Mouse (Mus musculus): Measurements from ENCODE around the gene Fhit. TPM values are rescaled to one million over a fixed set of nuclear protein-coding genes. Genes with fewer than 3 reads are reported as not detected.

Gene Fhit
- total RNA-seq, 1 experiment from 2014 or later, result not detected

GRCm38 (mm10) chr14:10289043-10289442 lies 872.8 kb downstream of the Fhit start:
- ATAC-seq (replicated peaks; ENCODE audit: insufficient number of reproducible peaks, low FRiP score, low TSS enrichment, poor library complexity, severe bottlenecking), result no peak

- ATAC-seq (replicated peaks; ENCODE audit: insufficient number of reproducible peaks, low FRiP score, low TSS enrichment, poor library complexity, severe bottlenecking), result no peak
These were observed 875.8 kb downstream of the Fhit start for GRCm38 (mm10) chr14:10286027-10286426.

GRCm38 (mm10) chr14:10228708-10229107 lies 933.1 kb downstream of the Fhit start:
- no peak for ATAC-seq (replicated peaks; ENCODE audit: insufficient number of reproducible peaks, low FRiP score, low TSS enrichment, poor library complexity, severe bottlenecking)

- ATAC-seq (replicated peaks; ENCODE audit: insufficient number of reproducible peaks, low FRiP score, low TSS enrichment, poor library complexity, severe bottlenecking), result no peak
These were observed 940.0 kb downstream of the Fhit start for GRCm38 (mm10) chr14:10221847-10222246.

GRCm38 (mm10) chr14:10213216-10213615 lies 948.6 kb downstream of the Fhit start:
- ATAC-seq (replicated peaks; ENCODE audit: insufficient number of reproducible peaks, low FRiP score, low TSS enrichment, poor library complexity, severe bottlenecking), result no peak

GRCm38 (mm10) chr14:10211184-10211583 lies 950.7 kb downstream of the Fhit start:
- ATAC-seq (replicated peaks; ENCODE audit: insufficient number of reproducible peaks, low FRiP score, low TSS enrichment, poor library complexity, severe bottlenecking), result no peak

GRCm38 (mm10) chr14:10209007-10209406 lies 952.8 kb downstream of the Fhit start:
- ATAC-seq (replicated peaks; ENCODE audit: insufficient number of reproducible peaks, low FRiP score, low TSS enrichment, poor library complexity, severe bottlenecking), result peak; percentile 47

GRCm38 (mm10) chr14:10205699-10206098 lies 956.1 kb downstream of the Fhit start:
- no peak for ATAC-seq (replicated peaks; ENCODE audit: insufficient number of reproducible peaks, low FRiP score, low TSS enrichment, poor library complexity, severe bottlenecking)

GRCm38 (mm10) chr14:10205290-10205689 lies 956.5 kb downstream of the Fhit start:
- no peak for ATAC-seq (replicated peaks; ENCODE audit: insufficient number of reproducible peaks, low FRiP score, low TSS enrichment, poor library complexity, severe bottlenecking)

GRCm38 (mm10) chr14:10194130-10194529 lies 967.7 kb downstream of the Fhit start:
- no peak for ATAC-seq (replicated peaks; ENCODE audit: insufficient number of reproducible peaks, low FRiP score, low TSS enrichment, poor library complexity, severe bottlenecking)

- ATAC-seq (replicated peaks; ENCODE audit: insufficient number of reproducible peaks, low FRiP score, low TSS enrichment, poor library complexity, severe bottlenecking), result no peak
These were observed 990.1 kb downstream of the Fhit start for GRCm38 (mm10) chr14:10171761-10172160.

- no peak for ATAC-seq (replicated peaks; ENCODE audit: insufficient number of reproducible peaks, low FRiP score, low TSS enrichment, poor library complexity, severe bottlenecking)
These were observed 995.0 kb downstream of the Fhit start for GRCm38 (mm10) chr14:10166641-10167429.

- ATAC-seq (replicated peaks; ENCODE audit: insufficient number of reproducible peaks, low FRiP score, low TSS enrichment, poor library complexity, severe bottlenecking), result no peak
These were observed 1012.0 kb downstream of the Fhit start for GRCm38 (mm10) chr14:10149872-10150271.

GRCm38 (mm10) chr14:10139311-10139710 lies 1022.5 kb downstream of the Fhit start:
- peak; percentile 82; the same call in 1 of the 2 replicates for ATAC-seq (replicated peaks; ENCODE audit: insufficient number of reproducible peaks, low FRiP score, low TSS enrichment, poor library complexity, severe bottlenecking)

- peak; percentile 66 for ATAC-seq (replicated peaks; ENCODE audit: insufficient number of reproducible peaks, low FRiP score, low TSS enrichment, poor library complexity, severe bottlenecking)
These were observed 1028.0 kb downstream of the Fhit start for GRCm38 (mm10) chr14:10133873-10134272.

- ATAC-seq (replicated peaks; ENCODE audit: insufficient number of reproducible peaks, low FRiP score, low TSS enrichment, poor library complexity, severe bottlenecking), result peak; percentile 68; the same call in 1 of the 2 replicates
These were observed 1032.2 kb downstream of the Fhit start for GRCm38 (mm10) chr14:10129675-10130074.

GRCm38 (mm10) chr14:10129088-10129487 lies 1032.7 kb downstream of the Fhit start:
- ATAC-seq (replicated peaks; ENCODE audit: insufficient number of reproducible peaks, low FRiP score, low TSS enrichment, poor library complexity, severe bottlenecking), result no peak

GRCm38 (mm10) chr14:10126536-10126935 lies 1035.3 kb downstream of the Fhit start:
- no peak for ATAC-seq (replicated peaks; ENCODE audit: insufficient number of reproducible peaks, low FRiP score, low TSS enrichment, poor library complexity, severe bottlenecking)

GRCm38 (mm10) chr14:10122176-10122575 lies 1039.7 kb downstream of the Fhit start:
- no peak for ATAC-seq (replicated peaks; ENCODE audit: insufficient number of reproducible peaks, low FRiP score, low TSS enrichment, poor library complexity, severe bottlenecking)

GRCm38 (mm10) chr14:10096236-10096635 lies 1065.6 kb downstream of the Fhit start:
- ATAC-seq (replicated peaks; ENCODE audit: insufficient number of reproducible peaks, low FRiP score, low TSS enrichment, poor library complexity, severe bottlenecking), result no peak

All from monocyte, adult 5-6 weeks (primary cell).